Mouse (Mus musculus) adrenal gland, postnatal 14 days (tissue): ENCODE measurements at regions not wholly inside any gene's neighbourhood (a gene's known extent, or its start where the extent isn't known, plus 50 kb on each side); places are given as distances from the start of the nearest gene placed in this dataset.
"Not testable (repeated sequence)": the region's sequence is repeated elsewhere in the genome, so short reads cannot be mapped to it uniquely, and the experiment has no call there.

Source experiments
- DNase-seq: peaks from one replicate; pipeline ENCODE4 v3.0.0; 2021; ENCODE audit warnings: mixed read lengths

DNA sequence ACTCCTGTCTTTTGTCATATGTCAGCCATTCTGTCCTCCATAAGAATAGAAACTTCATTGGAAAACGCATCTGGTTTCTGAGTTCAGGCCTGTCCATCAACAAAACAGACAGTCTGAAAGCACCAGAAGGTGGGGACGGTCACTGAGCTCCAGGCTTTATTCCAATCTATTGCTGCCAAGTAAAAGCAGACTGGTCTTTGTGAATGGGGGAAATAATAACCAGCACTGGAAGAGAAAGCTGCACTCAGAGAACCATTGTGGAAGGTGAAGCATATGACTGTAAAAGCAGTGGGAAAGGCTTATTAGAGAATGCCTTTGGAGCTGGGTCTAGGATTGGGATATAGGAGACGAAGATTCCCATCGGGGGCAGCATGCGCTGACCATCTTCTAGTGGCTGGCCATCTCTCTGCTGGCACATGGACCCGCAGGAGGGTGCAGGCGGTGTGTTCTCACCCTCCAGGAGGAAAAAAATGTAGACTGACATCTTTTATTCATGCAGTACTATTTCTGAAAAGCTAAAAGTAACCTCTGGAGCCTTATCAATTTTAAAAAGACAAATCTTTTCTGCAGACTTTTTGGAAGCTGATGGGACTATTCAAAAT, 1638.0 kb downstream of the Car8 start:
- no peak for DNase-seq

DNA sequence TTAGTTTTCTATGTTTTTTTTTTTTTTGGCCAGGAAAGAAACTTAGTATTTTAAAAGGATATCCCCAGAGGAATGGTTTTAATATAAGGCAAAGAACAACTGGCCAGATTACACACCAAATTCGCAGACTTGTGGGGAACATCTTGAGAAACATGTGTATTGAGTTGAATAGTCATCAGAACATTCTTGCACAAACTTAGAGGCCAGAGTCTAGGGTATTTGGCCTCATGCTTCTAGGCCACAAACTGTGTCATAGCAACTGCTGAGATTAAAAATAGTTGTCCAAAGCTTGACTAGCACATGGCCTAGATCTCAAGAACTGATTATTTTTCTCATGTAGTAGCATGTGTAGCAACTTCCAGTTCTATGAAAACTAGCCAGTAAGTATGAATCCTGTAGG, 1642.5 kb downstream of the Car8 start:
- peak; percentile 5 for DNase-seq

DNA sequence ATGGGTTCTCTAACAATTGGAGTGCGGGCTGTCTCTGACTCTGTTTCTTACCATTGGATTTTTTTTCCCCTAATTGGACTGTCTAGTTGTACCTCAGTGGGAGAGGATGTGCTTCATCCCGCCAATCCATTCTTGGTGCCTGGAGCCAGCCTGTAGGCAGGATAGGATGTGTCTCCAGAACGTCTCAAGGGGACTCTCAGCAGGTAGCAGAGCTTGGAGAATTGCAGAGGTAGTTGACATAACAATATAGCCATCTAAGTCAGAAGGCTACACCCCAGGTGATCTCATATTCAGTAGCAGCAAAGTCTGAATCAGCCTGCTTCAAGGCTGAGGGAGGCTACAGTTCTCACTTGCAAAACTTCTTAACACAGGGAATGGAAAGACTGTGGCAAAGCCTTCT, 1646.0 kb downstream of the Car8 start:
- DNase-seq = not testable (repeated sequence)

DNA sequence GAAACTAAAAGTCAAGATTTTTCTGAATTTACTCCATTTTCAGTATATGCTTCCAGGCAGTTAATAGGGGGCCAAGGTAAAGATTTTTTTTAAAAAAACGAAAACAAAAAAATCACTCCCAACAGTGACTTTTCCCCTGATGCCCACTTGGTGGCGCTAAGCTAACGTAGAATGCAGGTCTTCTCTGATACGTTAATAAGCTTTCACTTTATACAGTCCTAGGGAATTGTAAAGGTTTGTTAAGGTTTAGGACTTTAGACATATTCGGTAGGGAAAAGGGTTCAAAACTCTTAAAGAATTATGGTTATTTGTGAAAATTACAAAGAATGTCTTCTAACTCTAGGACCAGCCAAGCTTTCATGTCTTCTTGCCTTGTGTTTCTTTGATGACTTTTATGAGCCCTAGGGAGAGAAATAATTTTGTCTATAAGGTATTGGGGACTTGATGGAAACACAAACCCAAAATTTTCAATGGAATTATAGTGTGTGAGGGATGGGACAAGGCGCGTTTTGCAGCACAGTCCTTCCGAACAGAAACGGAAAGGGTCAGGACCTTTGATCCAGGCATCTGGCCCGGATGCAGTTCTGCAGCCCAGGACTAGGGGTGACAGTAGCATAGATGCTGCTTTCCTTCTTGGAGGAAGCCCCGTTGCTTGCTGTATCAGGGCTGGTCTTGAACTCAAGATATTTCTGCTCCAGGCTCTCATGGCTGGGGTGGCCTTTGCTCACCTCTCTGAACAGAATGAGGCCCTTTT, 1677.1 kb downstream of the Car8 start:
- peak; percentile 58 for DNase-seq

DNA sequence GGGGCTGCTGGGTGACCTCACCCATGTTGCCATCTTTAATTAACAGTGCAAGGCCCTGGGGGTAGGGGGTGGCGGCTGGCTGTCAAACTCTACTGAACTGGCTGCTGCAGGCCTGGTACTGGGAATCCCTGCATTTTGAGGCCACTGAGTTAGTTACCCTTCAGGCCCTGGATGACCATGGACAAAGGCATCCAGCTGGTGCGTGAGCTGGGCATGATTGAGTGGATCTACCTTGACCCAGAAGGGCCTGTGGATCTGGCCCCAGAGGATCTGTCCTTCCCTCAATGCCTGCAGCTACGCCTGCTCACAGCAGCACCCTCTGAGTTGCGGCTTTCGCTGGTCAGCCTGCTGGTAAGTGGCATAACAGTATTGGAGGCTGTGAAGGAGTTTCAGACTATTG, 1699.2 kb downstream of the Car8 start:
- peak; percentile 15 for DNase-seq

DNA sequence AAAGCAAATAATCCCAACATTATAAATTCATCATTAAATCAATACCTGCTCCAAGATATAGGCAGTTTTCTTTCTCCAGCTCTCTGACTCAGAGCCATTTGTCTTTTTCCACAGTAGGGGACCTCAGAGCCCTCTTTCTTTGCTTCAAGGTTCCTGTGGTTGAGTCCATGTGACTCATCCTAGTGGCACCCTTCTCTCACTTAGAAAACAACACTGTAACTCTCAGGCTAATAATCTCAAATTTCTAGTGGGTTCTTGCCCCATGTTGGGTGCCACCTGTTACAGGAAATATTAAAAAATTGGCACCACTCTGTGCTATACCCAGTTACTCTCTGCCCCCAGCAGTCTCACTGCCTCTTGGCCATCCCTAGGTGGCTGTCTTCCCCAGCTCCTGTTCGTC, 1706.4 kb downstream of the Car8 start:
- DNase-seq = no peak

DNA sequence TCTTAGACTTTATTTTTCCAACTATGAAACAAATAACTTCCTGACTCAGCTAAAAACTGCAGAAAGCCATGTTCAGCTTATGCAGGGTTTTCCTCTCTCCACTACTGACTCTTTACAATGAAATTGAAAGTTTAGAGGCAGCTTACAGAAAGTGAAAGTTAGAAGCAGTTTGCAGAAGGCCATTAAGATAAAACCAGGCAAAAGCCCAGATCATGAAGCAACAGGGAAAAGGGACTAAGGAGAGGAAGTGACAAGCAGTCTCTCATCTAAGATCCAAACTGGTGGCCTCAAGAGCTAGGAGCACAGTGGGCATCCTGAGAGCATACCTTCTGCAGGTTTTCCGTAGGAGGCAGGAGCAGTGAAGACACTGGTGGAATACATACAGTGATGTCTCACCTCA, 1721.2 kb downstream of the Car8 start:
- no peak for DNase-seq

DNA sequence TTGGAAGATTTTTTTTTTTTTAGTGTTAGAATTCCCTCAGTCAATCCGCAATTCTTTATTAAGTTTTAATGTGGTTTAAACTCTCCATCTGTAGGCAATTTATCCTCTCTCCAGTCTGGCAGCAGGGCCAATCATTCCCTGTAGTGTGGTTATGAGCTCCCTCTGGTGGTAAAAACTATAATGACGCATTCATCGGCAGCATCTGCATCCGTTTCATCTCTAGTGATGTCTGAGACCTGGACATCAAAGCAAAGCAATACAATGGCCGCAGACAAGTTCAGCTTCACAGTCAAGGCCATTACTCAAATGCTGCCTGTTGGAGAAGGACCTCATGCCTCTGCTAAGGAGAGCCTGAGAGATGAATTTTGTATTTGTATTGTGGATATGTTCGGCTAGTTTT, 1721.7 kb upstream of the Impad1 start:
- peak; percentile 67 for DNase-seq

DNA sequence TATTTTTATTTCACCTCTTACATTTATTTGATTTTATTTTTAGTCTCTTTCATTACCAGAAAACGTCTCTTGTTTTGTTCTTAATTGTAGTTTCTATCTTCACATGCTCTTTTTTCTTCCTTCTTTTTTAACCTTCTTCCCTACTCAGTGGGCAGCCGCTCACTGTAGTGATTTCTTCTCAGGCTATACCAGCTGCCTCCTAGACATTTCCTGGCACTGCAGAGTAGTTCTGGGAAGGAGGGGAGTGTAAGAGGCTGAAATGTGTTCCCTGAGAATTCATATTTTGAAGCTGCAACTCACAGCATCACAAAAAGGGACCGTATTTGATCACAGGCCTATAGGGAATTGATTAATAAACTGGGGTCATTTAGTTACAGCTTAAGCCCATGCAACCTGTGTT, 1720.5 kb upstream of the Impad1 start:
- DNase-seq = no peak

DNA sequence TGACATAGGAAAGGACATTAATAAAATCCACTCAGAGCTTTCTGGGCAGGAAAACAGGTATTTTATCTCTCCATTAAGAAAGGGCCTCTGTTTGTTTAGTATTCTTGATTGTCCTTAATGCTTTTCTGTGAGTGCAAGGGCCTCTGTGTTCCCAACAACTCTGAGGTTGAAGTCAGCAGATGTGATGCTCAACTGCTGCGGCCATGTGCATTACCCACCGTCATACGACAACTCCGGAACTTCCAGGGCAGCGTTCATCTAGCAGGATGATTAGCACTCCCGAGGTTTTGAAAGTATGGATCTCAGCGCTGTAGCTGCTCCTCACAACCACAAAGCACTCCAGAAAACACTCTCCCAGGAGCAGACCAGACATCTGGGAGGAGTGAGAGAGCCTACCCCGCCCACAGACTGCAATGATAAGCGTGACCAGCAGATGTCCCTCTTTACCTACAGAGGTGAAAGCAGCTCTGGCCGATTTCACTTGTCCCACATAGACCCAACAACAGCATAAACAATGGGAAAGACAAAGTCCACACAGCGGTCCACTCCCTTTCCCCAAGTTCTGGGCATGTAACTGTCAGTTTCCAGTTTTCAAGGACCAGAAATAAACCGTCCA, 1719.7 kb upstream of the Impad1 start:
- peak; percentile 82 for DNase-seq

DNA sequence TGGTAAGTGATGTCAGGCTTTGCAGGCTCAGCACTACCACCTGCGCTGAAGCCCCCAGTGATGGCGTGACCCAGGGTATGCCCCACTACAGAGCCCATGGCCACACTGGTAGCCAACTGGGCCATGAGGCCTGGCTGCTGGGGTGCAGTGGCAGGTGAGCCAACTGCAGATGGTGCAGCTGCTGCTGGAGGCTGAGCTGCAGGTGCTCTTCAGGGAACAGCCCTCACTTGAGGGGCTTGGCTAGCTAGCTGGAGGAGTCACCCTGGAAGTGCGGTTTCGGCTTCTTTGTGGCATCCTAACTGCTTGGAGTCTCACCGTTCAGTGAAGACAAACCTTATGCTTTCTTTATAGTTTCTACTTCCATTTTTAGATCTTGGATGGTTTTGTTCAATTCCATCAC, 1714.9 kb upstream of the Impad1 start:
- no peak for DNase-seq
